Mouse (Mus musculus) intestine, embryonic 14.5 days (tissue): ENCODE data around the gene Rmi2. TPM values are rescaled to one million over a fixed set of nuclear protein-coding genes. Genes with fewer than 3 reads are reported as not detected.
"Not testable (repeated sequence)": the region's sequence is repeated elsewhere in the genome, so short reads cannot be mapped to it uniquely, and the experiment has no call there.

Source experiments
- ATAC-seq: fragments of 200-750 bp; cut with Nextera tagmentation; replicated peaks from 2 replicates; pipeline ENCODE4 v1.8.0; 2017; ENCODE audit warnings: low read depth, moderate number of reproducible peaks, moderate TSS enrichment, moderate library complexity; ENCODE audit not compliant: low FRiP score, low TSS enrichment
- DNase-seq: peaks from one replicate; pipeline ENCODE4 v3.0.0-alpha.2; 2018; ENCODE audit warnings: low spot score
- H3K27ac ChIP-seq: fragments of 300-500 bp; sonication (generic); 2 replicates; pipeline ENCODE4 v1.5.1; 2014; ENCODE audit warnings: low read depth, mild to moderate bottlenecking, control low read depth
- H3K27me3 ChIP-seq: fragments of 300-500 bp; sonication (generic); replicated peaks from 2 replicates; pipeline ENCODE4 v1.6.1; 2014; ENCODE audit warnings: low read length, control low read depth; ENCODE audit not compliant: control insufficient read depth, insufficient read depth
- H3K36me3 ChIP-seq: fragments of 300-500 bp; sonication (generic); 2 replicates; pipeline ENCODE4 v1.6.1; 2014; ENCODE audit warnings: low read length, control low read depth; ENCODE audit not compliant: control insufficient read depth, insufficient read depth
- H3K4me1 ChIP-seq: fragments of 300-500 bp; sonication (generic); replicated peaks from 2 replicates; pipeline ENCODE4 v1.6.1; 2014; ENCODE audit warnings: low read length, control low read depth, mixed read lengths; ENCODE audit not compliant: control insufficient read depth, insufficient read depth
- H3K4me2 ChIP-seq: fragments of 300-500 bp; sonication (generic); 2 replicates; pipeline ENCODE4 v1.6.1; 2014; ENCODE audit warnings: low read length
- H3K4me3 ChIP-seq: fragments of 300-500 bp; sonication (generic); 2 replicates; pipeline ENCODE4 v1.5.1; 2014; ENCODE audit warnings: low read depth, low read length, control low read depth, mixed read lengths
- H3K9ac ChIP-seq: fragments of 300-500 bp; sonication (generic); 2 replicates; pipeline ENCODE4 v1.6.1; 2014; ENCODE audit warnings: mild to moderate bottlenecking, low read length
- H3K9me3 ChIP-seq: fragments of 300-500 bp; sonication (generic); 2 replicates; pipeline ENCODE4 v1.6.1; 2016; ENCODE audit warnings: low read length, control low read depth; ENCODE audit not compliant: control insufficient read depth
- WGBS: fragments of 180-500 bp; shearing (Covaris S2); extraction: QIAGEN DNeasy Blood & Tissue Kit; methylation state at CpG from one replicate; pipeline ENCODE4 v1.1.7; 2014; 5-methylcytosine and 5-hydroxymethylcytosine counted together
- polyA plus RNA-seq: library from polyadenylated mRNA; unstranded; fragments of >200 nt; fragmentation: Nextera tagmentation; extraction: Ambion mirVana; gene quantifications from 2 replicates; pipeline ENCODE4 v1.2.1, GENCODE M21; 2014

Rmi2 gene
- polyA plus RNA-seq, 1 experiment from 2014 or later: 3.9 TPM

- H3K4me3 ChIP-seq: no peak within 1 kb of the TSS
- DNase-seq: no peak
- 71% methylated on average over 6 of the region's 6 CpGs for WGBS
- ATAC-seq: no peak
- H3K9me3 ChIP-seq: no peaks in the 10 kb centered on the region
- no peak within 1 kb of the TSS for H3K27ac ChIP-seq
- H3K27me3 ChIP-seq: peaks cover 22% of the 10 kb centered on the region
- no peaks in the 10 kb centered on the region for H3K36me3 ChIP-seq
- H3K4me2 ChIP-seq: no peak within 1 kb of the TSS
- no peaks in the 10 kb centered on the region for H3K4me1 ChIP-seq
- no peak within 1 kb of the TSS for H3K9ac ChIP-seq
Measured at GRCm38 (mm10) chr16:10796034-10796433, 38.8 kb upstream of the Rmi2 start, which contains the start of gene Prm2. TSS of gene Prm2 (minus strand) at chr16:10796134.

- 74% methylated on average over 3 of the region's 3 CpGs for WGBS
- H3K4me3 ChIP-seq, H3K27ac ChIP-seq, H3K36me3 ChIP-seq, DNase-seq, H3K9ac ChIP-seq, H3K9me3 ChIP-seq, H3K4me2 ChIP-seq, H3K27me3 ChIP-seq, H3K4me1 ChIP-seq: not testable (repeated sequence)
- ATAC-seq: peak; percentile 83; the same call in 1 of the 2 replicates
Measured at GRCm38 (mm10) chr16:10802420-10802819, 32.4 kb upstream of the Rmi2 start.

- Histone ChIP-seq H3K27me3 (no peaks in the 10 kb centered on the region), H3K4me2 (no peak within 1 kb of the TSS), H3K4me1 (no peaks in the 10 kb centered on the region), H3K27ac (no peak within 1 kb of the TSS), H3K9ac (no peak within 1 kb of the TSS), H3K4me3 (no peak within 1 kb of the TSS), H3K9me3 (no peaks in the 10 kb centered on the region), H3K36me3 (no peaks in the 10 kb centered on the region)
- DNase-seq: no peak
- WGBS: 78% methylated on average over 10 of the region's 10 CpGs
- no peak for ATAC-seq
Measured at GRCm38 (mm10) chr16:10805789-10806527, 28.9 kb upstream of the Rmi2 start, which contains the start of gene Prm1. TSS of gene Prm1 (minus strand) at chr16:10805839.

- no peaks in the 10 kb centered on the region for H3K27me3 ChIP-seq
- DNase-seq: no peak
- no peak overlapping the region for H3K27ac ChIP-seq
- ATAC-seq: no peak
- H3K4me2 ChIP-seq: no peak overlapping the region
- H3K4me3 ChIP-seq: no peak overlapping the region
- H3K9ac ChIP-seq: no peak overlapping the region
- 76% methylated on average over 1 of the region's 1 CpGs for WGBS
- H3K9me3 ChIP-seq: no peaks in the 10 kb centered on the region
- H3K36me3 ChIP-seq: no peaks in the 10 kb centered on the region
- H3K4me1 ChIP-seq: no peaks in the 10 kb centered on the region
Measured at GRCm38 (mm10) chr16:10810376-10810775, 24.5 kb upstream of the Rmi2 start.

GRCm38 (mm10) chr16:10812865-10813371, 21.9 kb upstream of the Rmi2 start, which contains the start of gene Gm11172:
TSS of gene Gm11172 (plus strand) at chr16:10812915.
- Histone ChIP-seq H3K36me3 (no peaks in the 10 kb centered on the region), H3K4me1 (no peaks in the 10 kb centered on the region), H3K9ac (no peak within 1 kb of the TSS), H3K4me2 (no peak within 1 kb of the TSS), H3K9me3 (no peaks in the 10 kb centered on the region), H3K27me3 (no peaks in the 10 kb centered on the region), H3K27ac (no peak within 1 kb of the TSS), H3K4me3 (no peak within 1 kb of the TSS)
- no peak for DNase-seq
- no peak for ATAC-seq
- 62% methylated on average over 2 of the region's 2 CpGs for WGBS

- Histone ChIP-seq H3K9ac (no peak overlapping the region), H3K27me3 (no peaks in the 10 kb centered on the region), H3K9me3 (no peaks in the 10 kb centered on the region), H3K4me3 (no peak overlapping the region), H3K4me1 (no peaks in the 10 kb centered on the region), H3K4me2 (no peak overlapping the region), H3K27ac (no peak overlapping the region), H3K36me3 (no peaks in the 10 kb centered on the region)
- ATAC-seq (no peak), DNase-seq (no peak)
- 82% methylated on average over 4 of the region's 4 CpGs for WGBS
Measured at GRCm38 (mm10) chr16:10813726-10814125, 21.1 kb upstream of the Rmi2 start.

- ATAC-seq (0 out of 2 replicates have a peak, but pooled peaks have one; percentile 23), DNase-seq (no peak)
- Histone ChIP-seq H3K27ac (no peak overlapping the region), H3K9ac (no peak overlapping the region), H3K4me2 (no peak overlapping the region), H3K27me3 (no peaks in the 10 kb centered on the region), H3K4me3 (no peak overlapping the region), H3K36me3 (no peaks in the 10 kb centered on the region), H3K4me1 (no peaks in the 10 kb centered on the region), H3K9me3 (no peaks in the 10 kb centered on the region)
- 69% methylated on average over 4 of the region's 4 CpGs for WGBS
Measured at GRCm38 (mm10) chr16:10814864-10815263, 20.0 kb upstream of the Rmi2 start.

GRCm38 (mm10) chr16:10818579-10819135, 16.2 kb upstream of the Rmi2 start:
- Histone ChIP-seq H3K36me3 (no peaks in the 10 kb centered on the region), H3K27ac (no peak overlapping the region), H3K4me1 (no peaks in the 10 kb centered on the region; the same call in 1 of the 2 replicates), H3K4me2 (no peak overlapping the region), H3K4me3 (no peak overlapping the region), H3K9me3 (no peaks in the 10 kb centered on the region), H3K9ac (no peak overlapping the region), H3K27me3 (no peaks in the 10 kb centered on the region)
- 88% methylated on average over 4 of the region's 4 CpGs for WGBS
- ATAC-seq (no peak), DNase-seq (no peak)
